Mouse (Mus musculus) MEL (cell line): ENCODE data around the gene Ociad2. TPM values are rescaled to one million over a fixed set of nuclear protein-coding genes. Genes with fewer than 3 reads are reported as not detected.
"Not testable (repeated sequence)": the region's sequence is repeated elsewhere in the genome, so short reads cannot be mapped to it uniquely, and the experiment has no call there.

ENCODE experiments used
- DNase-seq: peaks from one replicate; pipeline ENCODE4 v3.0.0; 2011; ENCODE audit warnings: low read depth, low spot score
- H3K27ac ChIP-seq: 2 replicates; pipeline ENCODE4 v1.5.1; 2012; ENCODE audit warnings: low read depth, mild to moderate bottlenecking, control low read depth, low read length, moderate library complexity; ENCODE audit not compliant: control insufficient read depth
- H3K27me3 ChIP-seq, 2 experiments: fragments of 150-350 bp in 1 of 2; sonication (generic) in 1 of 2; 2 replicates each; pipeline ENCODE4 v1.6.1; 2012; ENCODE audit warnings: low read length in 2 of 2, mild to moderate bottlenecking in 2 of 2, improper control_type of control experiment in 1 of 2, moderate library complexity in 1 of 2; ENCODE audit not compliant: insufficient read depth in 2 of 2, control insufficient read depth in 1 of 2
- H3K36me3 ChIP-seq, 2 experiments: 2 replicates each; pipeline ENCODE4 v1.6.1; 2012 to 2014; ENCODE audit warnings: low read length in 2 of 2, improper control_type of control experiment in 1 of 2, inconsistent platforms in 1 of 2, mild to moderate bottlenecking in 1 of 2; ENCODE audit not compliant: insufficient read depth in 2 of 2, control insufficient read depth in 1 of 2
- H3K4me1 ChIP-seq, 2 experiments: fragments of 150-350 bp in 1 of 2; sonication (generic) in 1 of 2; 2 replicates each; pipeline ENCODE4 v1.6.1; 2012; ENCODE audit warnings: low read length in 2 of 2, improper control_type of control experiment in 1 of 2, mild to moderate bottlenecking in 1 of 2; ENCODE audit not compliant: insufficient read depth in 2 of 2, control insufficient read depth in 1 of 2
- H3K4me3 ChIP-seq, 2 experiments: fragments of 150-350 bp in 1 of 2; sonication (generic) in 1 of 2; 2 replicates each; pipeline ENCODE4 v1.5.1; 2012; ENCODE audit warnings: low read depth in 2 of 2, low read length in 2 of 2, mild to moderate bottlenecking in 2 of 2, moderate library complexity in 2 of 2, control low read depth in 1 of 2, improper control_type of control experiment in 1 of 2; ENCODE audit not compliant: control insufficient read depth in 1 of 2, insufficient read depth in 1 of 2
- H3K79me2 ChIP-seq: 2 replicates; pipeline ENCODE4 v1.6.1; 2012; ENCODE audit warnings: mild to moderate bottlenecking, low read length, moderate library complexity; ENCODE audit not compliant: control insufficient read depth, poor library complexity, insufficient read depth
- H3K9ac ChIP-seq: 2 replicates; pipeline ENCODE4 v1.6.1; 2012; ENCODE audit warnings: low read depth, mild to moderate bottlenecking, control low read depth, low read length, moderate library complexity; ENCODE audit not compliant: control insufficient read depth, poor library complexity, severe bottlenecking
- H3K9me3 ChIP-seq: fragments of 150-350 bp; sonication (generic); replicated peaks from 2 replicates; pipeline ENCODE4 v1.6.1; 2012; ENCODE audit warnings: mild to moderate bottlenecking, low read length, improper control_type of control experiment, moderate library complexity; ENCODE audit not compliant: insufficient read depth
- CHD1 ChIP-seq: IDR thresholded peaks from 2 replicates; pipeline ENCODE4 v1.6.1; 2012; ENCODE audit warnings: low read depth, mild to moderate bottlenecking, inconsistent platforms, low read length, improper control_type of control experiment
- CHD2 ChIP-seq: IDR thresholded peaks from 2 replicates; pipeline ENCODE4 v1.6.1; 2011; ENCODE audit warnings: low read length, improper control_type of control experiment
- CTCF ChIP-seq, 3 experiments: IDR thresholded peaks in 2 of 3; conservative IDR thresholded peaks in 1 of 3; 2 replicates each; pipeline ENCODE4 v1.5.1; 2011 to 2012; ENCODE audit warnings: low read length in 3 of 3, low read depth in 2 of 3, mild to moderate bottlenecking in 2 of 3, improper control_type of control experiment in 1 of 3, inconsistent platforms in 1 of 3, mixed read lengths in 1 of 3, moderate library complexity in 1 of 3; ENCODE audit not compliant: control insufficient read depth in 1 of 3, insufficient read depth in 1 of 3, poor library complexity in 1 of 3, severe bottlenecking in 1 of 3
- E2F4 ChIP-seq: IDR thresholded peaks from 2 replicates; pipeline ENCODE4 v1.6.1; 2011; ENCODE audit warnings: low read depth, low read length, improper control_type of control experiment, borderline replicate concordance
- GABPA ChIP-seq: IDR thresholded peaks from 2 replicates; pipeline ENCODE4 v1.6.1; 2012; ENCODE audit warnings: low read depth, mild to moderate bottlenecking, inconsistent platforms, low read length, improper control_type of control experiment, moderate library complexity
- GATA1 ChIP-seq: IDR thresholded peaks from 2 replicates; pipeline ENCODE4 v1.6.1; 2011; ENCODE audit warnings: low read depth, low read length, improper control_type of control experiment
- HCFC1 ChIP-seq: IDR thresholded peaks from 2 replicates; pipeline ENCODE4 v1.6.1; 2012; ENCODE audit warnings: low read depth, mild to moderate bottlenecking, inconsistent platforms, low read length, improper control_type of control experiment, moderate library complexity
- MAFK ChIP-seq: IDR thresholded peaks from 2 replicates; pipeline ENCODE4 v1.6.1; 2011; ENCODE audit warnings: low read depth, mild to moderate bottlenecking, low read length, improper control_type of control experiment, borderline replicate concordance
- MAX ChIP-seq: IDR thresholded peaks from 2 replicates; pipeline ENCODE4 v1.6.1; 2011; ENCODE audit warnings: low read length, improper control_type of control experiment
- MAZ ChIP-seq: IDR thresholded peaks from 2 replicates; pipeline ENCODE4 v1.6.1; 2012; ENCODE audit warnings: low read depth, mild to moderate bottlenecking, inconsistent platforms, low read length, improper control_type of control experiment
- MEF2A ChIP-seq: IDR thresholded peaks from 2 replicates; pipeline ENCODE4 v1.6.1; 2014; ENCODE audit warnings: low read depth, mild to moderate bottlenecking, inconsistent platforms, low read length, improper control_type of control experiment; ENCODE audit not compliant: poor library complexity, insufficient replicate concordance, severe bottlenecking; ENCODE audit errors: extremely low read depth
- MYB ChIP-seq: IDR thresholded peaks from 2 replicates; pipeline ENCODE4 v1.6.1; 2011; ENCODE audit warnings: mild to moderate bottlenecking, low read depth, low read length, improper control_type of control experiment
- RCOR1 ChIP-seq: IDR thresholded peaks from 2 replicates; pipeline ENCODE4 v1.6.1; 2012; ENCODE audit warnings: low read depth, mild to moderate bottlenecking, inconsistent platforms, low read length, improper control_type of control experiment
- SIN3A ChIP-seq: IDR thresholded peaks from 2 replicates; pipeline ENCODE4 v1.6.1; 2012; ENCODE audit warnings: low read length, improper control_type of control experiment, inconsistent platforms
- SMC3 ChIP-seq: IDR thresholded peaks from 2 replicates; pipeline ENCODE4 v1.6.1; 2011; ENCODE audit warnings: low read depth, low read length, improper control_type of control experiment
- TCF12 ChIP-seq: IDR thresholded peaks from 2 replicates; pipeline ENCODE4 v1.6.1; 2014; ENCODE audit warnings: low read depth, mild to moderate bottlenecking, inconsistent platforms, low read length, improper control_type of control experiment, moderate library complexity
- UBTF ChIP-seq: IDR thresholded peaks from 2 replicates; pipeline ENCODE4 v1.6.1; 2012; ENCODE audit warnings: low read depth, mild to moderate bottlenecking, inconsistent platforms, low read length, improper control_type of control experiment, moderate library complexity, borderline replicate concordance; ENCODE audit not compliant: insufficient read depth
- USF1 ChIP-seq: IDR thresholded peaks from 2 replicates; pipeline ENCODE4 v1.6.1; 2014; ENCODE audit warnings: low read depth, mild to moderate bottlenecking, inconsistent platforms, low read length, improper control_type of control experiment, moderate library complexity
- polyA plus RNA-seq, 2 experiments: library from polyadenylated mRNA; stranded (reverse) in 1 of 2; unstranded in 1 of 2; fragments of >175 nt in 1 of 2; fragments of >200 nt in 1 of 2; gene quantifications; 2 replicates each; pipeline versions ENCODE4 v1.2.1 to v1.2.4; 2012; ENCODE audit warnings: low replicate concordance in 2 of 2, low read depth in 1 of 2; ENCODE audit not compliant: insufficient read length in 2 of 2, insufficient read depth in 1 of 2, missing spikeins in 1 of 2
- total RNA-seq: library from RNA; depleted of rRNA; stranded (reverse); fragments of 300-350 nt; gene quantifications from 2 replicates; pipeline ENCODE4 v1.2.3, GENCODE M21; 2012

The Ociad2 gene
- total and polyA plus RNA-seq, 3 experiments = 3.9 to 11.0 TPM; not detected in 1

DNA sequence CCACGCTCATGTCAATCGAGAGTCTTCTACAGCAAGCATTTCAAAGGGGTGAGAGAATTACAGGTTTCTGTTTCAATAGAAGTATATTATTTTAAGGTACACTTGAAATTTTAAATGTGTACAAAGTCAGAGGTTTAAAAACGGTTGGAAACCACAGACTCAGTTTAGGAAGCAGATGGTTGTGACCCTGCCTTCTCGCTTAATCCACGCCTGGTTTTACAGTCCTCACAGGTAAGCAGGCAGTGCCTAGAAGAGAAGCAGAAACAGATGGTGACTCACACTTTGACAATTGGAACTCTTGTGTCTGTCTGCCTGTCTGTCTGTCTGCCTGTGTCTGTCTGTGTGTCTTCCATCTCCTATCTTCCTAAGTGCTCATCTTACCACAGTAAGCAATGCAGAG is 17.2 kb downstream of the Ociad2 start:
- TF ChIP-seq MAFK = no peak
- no peak for TF ChIP-seq TCF12
- no peak for TF ChIP-seq GABPA
- no peak for TF ChIP-seq MAZ
- TF ChIP-seq MAX = no peak
- TF ChIP-seq, all 39 proteins: peak for 0
- DNase-seq = no peak
- Histone ChIP-seq H3K36me3 (no peaks in the 10 kb centered on the region), H3K9me3 (no peaks in the 10 kb centered on the region), H3K27me3 (no peaks in the 10 kb centered on the region), H3K9ac (no peak overlapping the region), H3K4me1 (no peaks in the 10 kb centered on the region), H3K4me3 (no peak overlapping the region), H3K27ac (no peak overlapping the region), H3K79me2 (no peaks in the 10 kb centered on the region)

DNA sequence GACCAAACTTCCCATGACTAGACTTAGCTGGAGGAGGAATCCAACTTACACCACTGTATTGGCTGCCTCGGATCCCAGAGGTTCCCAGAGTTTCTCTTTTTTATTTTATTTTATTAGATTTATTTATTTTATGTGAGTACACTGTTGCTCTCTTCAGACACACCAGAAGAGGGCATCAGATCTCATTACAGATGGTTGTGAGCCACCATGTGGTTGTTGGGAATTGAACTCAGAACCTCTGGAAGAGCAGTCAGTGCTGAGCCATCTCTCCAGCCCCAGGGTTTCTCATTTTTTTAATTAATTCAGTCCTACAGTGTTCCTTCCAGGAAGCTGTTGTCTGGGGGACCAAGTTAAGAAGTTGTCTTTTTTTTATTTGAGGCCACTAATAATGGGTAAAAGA is 18.1 kb downstream of the Ociad2 start:
- DNase-seq, H3K9me3 ChIP-seq, H3K4me1 ChIP-seq, H3K27me3 ChIP-seq, H3K79me2 ChIP-seq, H3K9ac ChIP-seq, H3K36me3 ChIP-seq, H3K27ac ChIP-seq, H3K4me3 ChIP-seq: not testable (repeated sequence)

DNA sequence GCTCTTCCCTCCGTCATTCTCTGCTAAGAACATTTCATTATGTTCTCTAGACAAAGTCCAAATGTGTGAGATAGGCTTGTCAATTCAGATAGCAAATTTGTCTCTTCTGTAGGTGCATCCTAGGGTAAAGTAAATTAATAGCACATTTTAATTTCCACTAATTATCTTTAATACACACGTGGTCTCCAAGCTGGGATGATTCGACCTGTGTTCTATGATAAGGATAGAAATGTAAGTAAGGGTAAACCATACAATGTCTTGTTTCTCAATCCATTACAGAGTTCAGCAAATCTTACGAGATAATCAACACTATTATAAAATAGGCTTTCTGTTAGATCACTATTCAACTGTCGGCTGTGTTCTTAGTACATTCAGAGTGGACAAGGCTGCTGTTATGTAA is 21.5 kb downstream of the Ociad2 start:
- H3K27ac ChIP-seq = no peak overlapping the region
- H3K4me1 ChIP-seq = no peaks in the 10 kb centered on the region
- no peaks in the 10 kb centered on the region for H3K27me3 ChIP-seq
- no peaks in the 10 kb centered on the region for H3K79me2 ChIP-seq
- H3K9me3 ChIP-seq = no peaks in the 10 kb centered on the region
- H3K9ac ChIP-seq = no peak overlapping the region
- peaks cover 0 to 4% of the 10 kb centered on the region in 2 experiments; a peak in 1 of 4 replicates for H3K36me3 ChIP-seq
- H3K4me3 ChIP-seq = no peak overlapping the region
- TF ChIP-seq CTCF (IDR thresholded peaks at IDR 0.05 in 2 of 3, conservative IDR thresholded peaks at IDR 0.05 in 1 of 3; ENCODE audit: control insufficient read depth in 1 of 3, insufficient read depth in 1 of 3, low read depth in 2 of 3, low read length in 3 of 3, poor library complexity in 1 of 3, severe bottlenecking in 1 of 3) (no peak), SMC3 (no peak), E2F4 (no peak), USF1 (no peak), MAX (no peak), CHD1 (no peak), GATA1 (no peak), MYB (no peak), RCOR1 (no peak), HCFC1 (no peak), CHD2 (no peak), UBTF (no peak), SIN3A (no peak), MEF2A (no peak)
- no peak for DNase-seq
